Mouse (Mus musculus) neutrophil, adult 65 days (primary cell): ENCODE measurements around the gene Trappc12. TPM values are rescaled to one million over a fixed set of nuclear protein-coding genes. Genes with fewer than 3 reads are reported as not detected.

Source experiments
- total RNA-seq: library from RNA; stranded (reverse); gene quantifications from 2 replicates; pipeline ENCODE4 v1.2.4, GENCODE M21; 2023

Gene Trappc12
- total RNA-seq = 17.5 and 19.1 TPM in 2 replicates

GRCm38 (mm10) chr12:28750021-28750633, at the start of gene Trappc12:
Trappc12 (minus strand) TSS chr12:28750472.

GRCm38 (mm10) chr12:28751508-28752263, 1.4 kb upstream of the Trappc12 start, which contains the start of gene Eipr1:
Eipr1 (plus strand) TSS chr12:28751803.

GRCm38 (mm10) chr12:28675121-28675924, 74.9 kb downstream of the Trappc12 start, which contains the start of gene Adi1:
Adi1 (plus strand) TSS chr12:28675231.

GRCm38 (mm10) chr12:28649141-28650110, 100.8 kb downstream of the Trappc12 start, which contains the start of gene Rnaseh1:
Rnaseh1 (plus strand) TSS chr12:28649602.

Other genes starting within 250 kb of the Trappc12 start
- gene Dcdc2c, start 198.1 kb downstream of the Trappc12 start, total RNA-seq = 0.36 and 0.54 TPM in 2 replicates
- not detected in 2 replicates for gene Allc, start 167.9 kb downstream of the Trappc12 start, total RNA-seq
- gene Colec11, start 127.1 kb downstream of the Trappc12 start, total RNA-seq = 0.44 TPM in 1 of 2 replicates, not detected in the other
- 250 and 257 TPM in 2 replicates for gene Rps7, start 114.5 kb downstream of the Trappc12 start, total RNA-seq
- 7.7 and 9.5 TPM in 2 replicates for gene Rnaseh1, start 100.9 kb downstream of the Trappc12 start, total RNA-seq
- gene Adi1, start 75.2 kb downstream of the Trappc12 start, total RNA-seq = 8.6 and 11.0 TPM in 2 replicates
- gene Eipr1, start 1.3 kb upstream of the Trappc12 start, total RNA-seq = 15.9 and 17.5 TPM in 2 replicates